Mouse (Mus musculus) MEL (cell line): ENCODE measurements around the gene Baat. TPM values are rescaled to one million over a fixed set of nuclear protein-coding genes. Genes with fewer than 3 reads are reported as not detected.

Experiments used
- DNase-seq: peaks from one replicate; pipeline ENCODE4 v3.0.0; 2011; ENCODE audit warnings: low read depth, low spot score
- H3K27ac ChIP-seq: 2 replicates; pipeline ENCODE4 v1.5.1; 2012; ENCODE audit warnings: low read depth, mild to moderate bottlenecking, control low read depth, low read length, moderate library complexity; ENCODE audit not compliant: control insufficient read depth
- H3K27me3 ChIP-seq, 2 experiments: fragments of 150-350 bp in 1 of 2; sonication (generic) in 1 of 2; 2 replicates each; pipeline ENCODE4 v1.6.1; 2012; ENCODE audit warnings: low read length in 2 of 2, mild to moderate bottlenecking in 2 of 2, improper control_type of control experiment in 1 of 2, moderate library complexity in 1 of 2; ENCODE audit not compliant: insufficient read depth in 2 of 2, control insufficient read depth in 1 of 2
- H3K36me3 ChIP-seq, 2 experiments: 2 replicates each; pipeline ENCODE4 v1.6.1; 2012 to 2014; ENCODE audit warnings: low read length in 2 of 2, improper control_type of control experiment in 1 of 2, inconsistent platforms in 1 of 2, mild to moderate bottlenecking in 1 of 2; ENCODE audit not compliant: insufficient read depth in 2 of 2, control insufficient read depth in 1 of 2
- H3K4me1 ChIP-seq, 2 experiments: fragments of 150-350 bp in 1 of 2; sonication (generic) in 1 of 2; 2 replicates each; pipeline ENCODE4 v1.6.1; 2012; ENCODE audit warnings: low read length in 2 of 2, improper control_type of control experiment in 1 of 2, mild to moderate bottlenecking in 1 of 2; ENCODE audit not compliant: insufficient read depth in 2 of 2, control insufficient read depth in 1 of 2
- H3K4me3 ChIP-seq, 2 experiments: fragments of 150-350 bp in 1 of 2; sonication (generic) in 1 of 2; 2 replicates each; pipeline ENCODE4 v1.5.1; 2012; ENCODE audit warnings: low read depth in 2 of 2, low read length in 2 of 2, mild to moderate bottlenecking in 2 of 2, moderate library complexity in 2 of 2, control low read depth in 1 of 2, improper control_type of control experiment in 1 of 2; ENCODE audit not compliant: control insufficient read depth in 1 of 2, insufficient read depth in 1 of 2
- H3K79me2 ChIP-seq: 2 replicates; pipeline ENCODE4 v1.6.1; 2012; ENCODE audit warnings: mild to moderate bottlenecking, low read length, moderate library complexity; ENCODE audit not compliant: control insufficient read depth, poor library complexity, insufficient read depth
- H3K9ac ChIP-seq: 2 replicates; pipeline ENCODE4 v1.6.1; 2012; ENCODE audit warnings: low read depth, mild to moderate bottlenecking, control low read depth, low read length, moderate library complexity; ENCODE audit not compliant: control insufficient read depth, poor library complexity, severe bottlenecking
- H3K9me3 ChIP-seq: fragments of 150-350 bp; sonication (generic); replicated peaks from 2 replicates; pipeline ENCODE4 v1.6.1; 2012; ENCODE audit warnings: mild to moderate bottlenecking, low read length, improper control_type of control experiment, moderate library complexity; ENCODE audit not compliant: insufficient read depth
- CHD1 ChIP-seq: IDR thresholded peaks from 2 replicates; pipeline ENCODE4 v1.6.1; 2012; ENCODE audit warnings: low read depth, mild to moderate bottlenecking, inconsistent platforms, low read length, improper control_type of control experiment
- CHD2 ChIP-seq: IDR thresholded peaks from 2 replicates; pipeline ENCODE4 v1.6.1; 2011; ENCODE audit warnings: low read length, improper control_type of control experiment
- CTCF ChIP-seq, 3 experiments: IDR thresholded peaks in 2 of 3; conservative IDR thresholded peaks in 1 of 3; 2 replicates each; pipeline ENCODE4 v1.5.1; 2011 to 2012; ENCODE audit warnings: low read length in 3 of 3, low read depth in 2 of 3, mild to moderate bottlenecking in 2 of 3, improper control_type of control experiment in 1 of 3, inconsistent platforms in 1 of 3, mixed read lengths in 1 of 3, moderate library complexity in 1 of 3; ENCODE audit not compliant: control insufficient read depth in 1 of 3, insufficient read depth in 1 of 3, poor library complexity in 1 of 3, severe bottlenecking in 1 of 3
- E2F4 ChIP-seq: IDR thresholded peaks from 2 replicates; pipeline ENCODE4 v1.6.1; 2011; ENCODE audit warnings: low read depth, low read length, improper control_type of control experiment, borderline replicate concordance
- EP300 ChIP-seq, 2 experiments: IDR thresholded peaks; 2 replicates each; pipeline ENCODE4 v1.6.1; 2011; ENCODE audit warnings: improper control_type of control experiment in 2 of 2, low read length in 2 of 2, low read depth in 1 of 2, mild to moderate bottlenecking in 1 of 2
- ETS1 ChIP-seq: IDR thresholded peaks from 2 replicates; pipeline ENCODE4 v1.6.1; 2012; ENCODE audit warnings: low read depth, mild to moderate bottlenecking, inconsistent platforms, low read length, improper control_type of control experiment, moderate library complexity
- GABPA ChIP-seq: IDR thresholded peaks from 2 replicates; pipeline ENCODE4 v1.6.1; 2012; ENCODE audit warnings: low read depth, mild to moderate bottlenecking, inconsistent platforms, low read length, improper control_type of control experiment, moderate library complexity
- HCFC1 ChIP-seq: IDR thresholded peaks from 2 replicates; pipeline ENCODE4 v1.6.1; 2012; ENCODE audit warnings: low read depth, mild to moderate bottlenecking, inconsistent platforms, low read length, improper control_type of control experiment, moderate library complexity
- JUND ChIP-seq: IDR thresholded peaks from 2 replicates; pipeline ENCODE4 v1.6.1; 2011; ENCODE audit warnings: low read depth, mild to moderate bottlenecking, improper control_type of control experiment, low read length
- KAT2A ChIP-seq: conservative IDR thresholded peaks from 2 replicates; pipeline ENCODE4 v1.6.1; 2012; ENCODE audit warnings: low read depth, low read length, improper control_type of control experiment, inconsistent platforms
- MAFK ChIP-seq: IDR thresholded peaks from 2 replicates; pipeline ENCODE4 v1.6.1; 2011; ENCODE audit warnings: low read depth, mild to moderate bottlenecking, low read length, improper control_type of control experiment, borderline replicate concordance
- MAX ChIP-seq: IDR thresholded peaks from 2 replicates; pipeline ENCODE4 v1.6.1; 2011; ENCODE audit warnings: low read length, improper control_type of control experiment
- MEF2A ChIP-seq: IDR thresholded peaks from 2 replicates; pipeline ENCODE4 v1.6.1; 2014; ENCODE audit warnings: low read depth, mild to moderate bottlenecking, inconsistent platforms, low read length, improper control_type of control experiment; ENCODE audit not compliant: poor library complexity, insufficient replicate concordance, severe bottlenecking; ENCODE audit errors: extremely low read depth
- MYC ChIP-seq: IDR thresholded peaks from 2 replicates; pipeline ENCODE4 v1.6.1; 2011; ENCODE audit warnings: low read depth, mild to moderate bottlenecking, low read length, improper control_type of control experiment, moderate library complexity
- NELFE ChIP-seq: IDR thresholded peaks from 2 replicates; pipeline ENCODE4 v1.6.1; 2011; ENCODE audit warnings: low read depth, low read length, improper control_type of control experiment
- POLR2A ChIP-seq, 2 experiments: IDR thresholded peaks; 2 replicates each; pipeline ENCODE4 v1.6.1; 2011 to 2012; ENCODE audit warnings: low read length in 2 of 2, mild to moderate bottlenecking in 2 of 2, control low read depth in 1 of 2, improper control_type of control experiment in 1 of 2, low read depth in 1 of 2, moderate library complexity in 1 of 2; ENCODE audit not compliant: control insufficient read depth in 1 of 2, insufficient read depth in 1 of 2, poor library complexity in 1 of 2
- POLR2AphosphoS2 ChIP-seq: IDR thresholded peaks from 2 replicates; pipeline ENCODE4 v1.6.1; 2011; ENCODE audit warnings: low read length, improper control_type of control experiment
- POLR2AphosphoS5 ChIP-seq: IDR thresholded peaks from 2 replicates; pipeline ENCODE4 v1.6.1; 2012; ENCODE audit warnings: low read depth, borderline replicate concordance, mild to moderate bottlenecking, inconsistent platforms, low read length, moderate library complexity, mixed read lengths
- RAD21 ChIP-seq: IDR thresholded peaks from 2 replicates; pipeline ENCODE4 v1.6.1; 2011; ENCODE audit warnings: mild to moderate bottlenecking, low read depth, low read length, improper control_type of control experiment
- RCOR1 ChIP-seq: IDR thresholded peaks from 2 replicates; pipeline ENCODE4 v1.6.1; 2012; ENCODE audit warnings: low read depth, mild to moderate bottlenecking, inconsistent platforms, low read length, improper control_type of control experiment
- SMC3 ChIP-seq: IDR thresholded peaks from 2 replicates; pipeline ENCODE4 v1.6.1; 2011; ENCODE audit warnings: low read depth, low read length, improper control_type of control experiment
- TAL1 ChIP-seq: IDR thresholded peaks from 2 replicates; pipeline ENCODE4 v1.6.1; 2012; ENCODE audit warnings: mild to moderate bottlenecking, inconsistent platforms, low read length, moderate library complexity, mixed read lengths
- TCF12 ChIP-seq: IDR thresholded peaks from 2 replicates; pipeline ENCODE4 v1.6.1; 2014; ENCODE audit warnings: low read depth, mild to moderate bottlenecking, inconsistent platforms, low read length, improper control_type of control experiment, moderate library complexity
- UBTF ChIP-seq: IDR thresholded peaks from 2 replicates; pipeline ENCODE4 v1.6.1; 2012; ENCODE audit warnings: low read depth, mild to moderate bottlenecking, inconsistent platforms, low read length, improper control_type of control experiment, moderate library complexity, borderline replicate concordance; ENCODE audit not compliant: insufficient read depth
- ZC3H11A ChIP-seq: IDR thresholded peaks from 2 replicates; pipeline ENCODE4 v1.6.1; 2012; ENCODE audit warnings: low read depth, mild to moderate bottlenecking, inconsistent platforms, low read length, improper control_type of control experiment
- ZKSCAN1 ChIP-seq: IDR thresholded peaks from 2 replicates; pipeline ENCODE4 v1.6.1; 2012; ENCODE audit warnings: low read depth, mild to moderate bottlenecking, inconsistent platforms, low read length, improper control_type of control experiment, moderate library complexity
- ZNF384 ChIP-seq: IDR thresholded peaks from 2 replicates; pipeline ENCODE4 v1.6.1; 2012; ENCODE audit warnings: low read depth, mild to moderate bottlenecking, inconsistent platforms, low read length, improper control_type of control experiment
- polyA plus RNA-seq, 2 experiments: library from polyadenylated mRNA; stranded (reverse) in 1 of 2; unstranded in 1 of 2; fragments of >175 nt in 1 of 2; fragments of >200 nt in 1 of 2; gene quantifications; 2 replicates each; pipeline versions ENCODE4 v1.2.1 to v1.2.4; 2012; ENCODE audit warnings: low replicate concordance in 2 of 2, low read depth in 1 of 2; ENCODE audit not compliant: insufficient read length in 2 of 2, insufficient read depth in 1 of 2, missing spikeins in 1 of 2
- total RNA-seq: library from RNA; depleted of rRNA; stranded (reverse); fragments of 300-350 nt; gene quantifications from 2 replicates; pipeline ENCODE4 v1.2.3, GENCODE M21; 2012

Baat gene
- total and polyA plus RNA-seq, 3 experiments, result 0.15 TPM; not detected in 2

- no peak for TF ChIP-seq MAFK
- TF ChIP-seq RAD21, result no peak
- TF ChIP-seq TCF12, result no peak
- no peak for TF ChIP-seq CHD2
- no peak for TF ChIP-seq NELFE
- no peaks in the 10 kb centered on the region for H3K36me3 ChIP-seq
- H3K4me3 ChIP-seq, result no peak overlapping the region
- H3K79me2 ChIP-seq, result no peaks in the 10 kb centered on the region
- H3K27me3 ChIP-seq, result peaks cover 0 to 2% of the 10 kb centered on the region in 2 experiments; a peak in 1 of 4 replicates
- DNase-seq, result no peak
- H3K9me3 ChIP-seq, result no peaks in the 10 kb centered on the region
- H3K4me1 ChIP-seq, result no peaks in the 10 kb centered on the region
- no peak overlapping the region for H3K9ac ChIP-seq
- H3K27ac ChIP-seq, result no peak overlapping the region
Observed at GRCm38 (mm10) chr4:49539665-49540064, 33.3 kb upstream of the Baat start.

DNA sequence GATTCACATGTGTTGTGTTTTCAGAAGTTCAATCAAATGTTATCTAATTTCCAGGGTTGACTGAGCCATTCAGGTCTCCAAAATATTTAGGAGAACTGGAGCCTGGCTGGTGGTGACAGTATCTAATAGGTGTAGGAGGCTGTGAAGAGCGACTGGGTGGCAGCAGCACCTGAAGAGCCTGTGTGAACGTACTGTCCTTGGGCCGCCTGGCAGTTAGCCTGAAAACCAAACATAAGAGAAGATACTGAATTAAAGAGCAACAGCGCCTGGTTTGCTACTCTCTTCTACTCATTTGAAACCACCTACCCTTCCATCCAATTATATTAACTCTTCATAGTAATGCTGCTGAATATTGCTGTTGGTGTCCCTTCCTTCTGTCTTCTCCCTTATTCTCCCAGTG is 30.3 kb upstream of the Baat start:
- Histone ChIP-seq H3K9me3 (no peaks in the 10 kb centered on the region), H3K4me1 (no peaks in the 10 kb centered on the region), H3K79me2 (no peaks in the 10 kb centered on the region), H3K4me3 (no peak overlapping the region), H3K27me3 (no peaks in the 10 kb centered on the region), H3K27ac (no peak overlapping the region), H3K36me3 (no peaks in the 10 kb centered on the region), H3K9ac (no peak overlapping the region)
- DNase-seq, result no peak
- no peak for TF ChIP-seq HCFC1
- no peak for TF ChIP-seq ETS1
- TF ChIP-seq CHD1, result no peak
- no peak for TF ChIP-seq ZC3H11A
- TF ChIP-seq POLR2AphosphoS5, result no peak
- TF ChIP-seq JUND, result no peak
- TF ChIP-seq MYC, result no peak
- TF ChIP-seq CHD2, result no peak
- TF ChIP-seq GABPA, result no peak

GRCm38 (mm10) chr4:49535675-49536294 is 29.4 kb upstream of the Baat start:
- no peak for DNase-seq
- H3K79me2 ChIP-seq, result no peaks in the 10 kb centered on the region
- H3K4me3 ChIP-seq, result no peak overlapping the region
- no peak overlapping the region for H3K27ac ChIP-seq
- no peaks in the 10 kb centered on the region for H3K36me3 ChIP-seq
- no peaks in the 10 kb centered on the region for H3K4me1 ChIP-seq
- no peaks in the 10 kb centered on the region for H3K9me3 ChIP-seq
- H3K27me3 ChIP-seq, result no peaks in the 10 kb centered on the region
- no peak overlapping the region for H3K9ac ChIP-seq
- TF ChIP-seq KAT2A (no peak), JUND (no peak), UBTF (no peak), POLR2A (IDR thresholded peaks at IDR 0.05; ENCODE audit: control insufficient read depth in 1 of 2, insufficient read depth in 1 of 2, low read depth in 1 of 2, low read length in 2 of 2, poor library complexity in 1 of 2) (no peak), E2F4 (no peak), ZNF384 (no peak), ZKSCAN1 (no peak), SMC3 (no peak), RAD21 (no peak), POLR2AphosphoS2 (no peak), RCOR1 (no peak), TAL1 (no peak), EP300 (IDR thresholded peaks at IDR 0.05; ENCODE audit: low read depth in 1 of 2, low read length in 2 of 2) (no peak), MEF2A (no peak), HCFC1 (no peak), CTCF (IDR thresholded peaks at IDR 0.05 in 2 of 3, conservative IDR thresholded peaks at IDR 0.05 in 1 of 3; ENCODE audit: control insufficient read depth in 1 of 3, insufficient read depth in 1 of 3, low read depth in 2 of 3, low read length in 3 of 3, poor library complexity in 1 of 3, severe bottlenecking in 1 of 3) (no peak), MAX (no peak)
